Mouse (Mus musculus): Measurements from ENCODE around the gene Cd276.
A peak's percentile ranks its signal among the peaks of the same experiment; 100 is the strongest.

Gene Cd276

DNA sequence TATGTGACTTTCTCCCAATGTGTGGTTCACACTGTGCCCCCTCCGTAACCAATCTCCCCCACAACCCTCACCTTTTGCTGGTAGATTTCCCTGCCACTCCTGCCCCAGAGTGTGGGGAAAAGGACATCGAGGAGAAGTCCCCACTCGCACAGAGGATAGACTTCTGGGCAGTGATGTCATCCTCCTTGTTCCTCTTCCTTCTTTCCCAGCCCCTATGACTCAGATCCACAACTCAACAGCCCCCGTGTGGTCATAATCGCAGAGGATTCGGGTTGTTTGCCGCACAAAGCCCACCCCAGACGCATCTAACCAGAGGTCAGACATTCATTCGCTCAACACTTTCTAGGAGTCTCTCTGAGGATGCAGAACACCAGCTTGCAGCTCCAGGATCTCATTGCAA, 3.2 kb downstream of the Cd276 start:
- no peak for DNase-seq (ENCODE audit: low read depth, low spot score)

DNA sequence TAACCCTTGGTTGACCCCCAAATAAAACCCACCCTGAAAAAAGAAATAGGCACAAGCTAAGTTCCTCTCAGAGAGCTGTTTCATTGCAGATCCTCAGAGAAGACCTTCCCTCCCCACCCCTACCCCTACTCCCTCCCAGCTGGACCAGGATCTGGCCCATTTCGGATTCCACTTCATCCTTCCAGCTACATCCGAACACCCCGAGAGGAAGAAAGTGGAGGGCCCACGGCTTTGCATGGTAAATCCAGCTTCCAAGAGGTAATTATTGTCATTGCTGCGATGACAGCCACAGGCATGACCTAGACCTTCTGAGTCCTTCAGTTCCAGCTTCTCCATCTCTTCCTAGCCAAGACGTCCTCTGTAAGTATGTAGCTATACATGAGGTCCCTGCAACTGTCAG, 4.3 kb downstream of the Cd276 start:
- DNase-seq (ENCODE audit: low read depth, low spot score): no peak

DNA sequence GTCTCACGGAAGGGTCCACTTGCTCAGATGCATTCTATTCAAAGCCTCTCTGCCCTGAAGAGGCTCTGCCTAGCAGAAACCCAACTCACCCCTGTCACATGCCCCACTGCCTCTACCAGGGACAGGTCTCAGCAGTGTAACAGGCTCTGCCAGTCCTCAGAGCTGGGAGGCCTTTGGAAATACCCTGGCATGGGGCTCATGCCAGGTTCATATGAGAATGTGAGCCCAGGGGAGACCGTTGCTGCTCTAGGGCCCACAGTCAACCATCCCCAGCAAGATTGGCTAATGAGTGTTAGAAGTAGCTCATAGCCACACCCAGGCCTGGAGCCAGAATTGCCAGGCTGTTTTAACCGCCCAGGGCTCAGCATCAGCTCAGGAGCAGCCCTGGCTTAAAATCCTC, 5.5 kb downstream of the Cd276 start:
- no peak for DNase-seq (ENCODE audit: low read depth, low spot score)

DNA sequence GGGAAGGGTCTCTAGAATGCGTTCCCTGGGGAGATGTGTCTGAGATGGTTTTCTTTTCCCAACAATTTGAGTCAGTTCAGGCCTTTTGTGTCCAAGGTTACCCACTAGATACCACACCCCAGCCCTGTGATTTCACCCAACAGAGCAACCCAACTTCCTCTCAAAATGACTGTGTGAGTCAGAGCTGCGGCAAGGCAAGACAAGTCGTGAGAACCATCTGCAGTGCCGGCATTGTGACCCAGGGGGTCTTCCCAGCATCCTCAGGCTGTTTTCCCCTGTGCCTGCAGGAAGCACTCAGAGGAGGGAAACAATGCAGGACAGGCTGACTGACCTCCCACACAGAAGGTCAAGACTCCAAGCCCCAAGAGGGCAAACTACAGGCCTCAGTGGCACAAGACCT, 6.3 kb downstream of the Cd276 start:
- no peak for DNase-seq (ENCODE audit: low read depth, low spot score)

DNA sequence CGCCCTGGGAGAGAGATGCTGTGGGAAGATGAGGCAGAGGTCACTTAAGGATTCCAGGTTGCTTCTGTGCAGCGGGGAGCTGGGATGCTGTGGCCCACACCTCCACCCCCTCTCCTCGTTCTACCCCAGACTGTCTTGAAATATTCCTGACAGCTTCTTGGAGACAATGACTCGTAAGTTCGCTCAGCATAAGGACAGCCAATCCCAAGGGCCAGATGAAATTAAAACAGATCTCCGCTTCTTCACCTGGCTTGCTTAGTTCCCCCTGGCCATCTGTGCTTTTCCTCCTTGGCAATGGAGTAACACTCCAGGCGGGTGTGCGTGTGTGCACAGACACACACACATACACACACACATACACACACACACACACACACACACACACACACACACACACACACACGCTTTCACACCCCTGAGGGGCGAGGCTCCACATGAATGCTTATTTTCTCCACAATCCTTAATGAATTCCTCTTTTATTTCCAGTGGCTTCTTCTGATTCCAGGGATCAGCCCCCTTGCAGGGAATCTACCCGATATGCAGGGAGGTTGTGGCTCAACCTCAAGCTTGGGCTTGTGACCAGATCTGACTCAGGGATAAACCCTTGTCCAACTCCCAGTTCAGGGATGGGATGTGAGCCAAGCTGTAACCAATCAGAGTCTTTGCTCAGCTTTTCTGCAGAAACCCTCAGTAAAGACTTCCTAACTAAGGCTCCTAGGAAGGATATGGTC, 8.4 kb downstream of the Cd276 start:
- no peak for DNase-seq (ENCODE audit: low read depth, low spot score)

DNA sequence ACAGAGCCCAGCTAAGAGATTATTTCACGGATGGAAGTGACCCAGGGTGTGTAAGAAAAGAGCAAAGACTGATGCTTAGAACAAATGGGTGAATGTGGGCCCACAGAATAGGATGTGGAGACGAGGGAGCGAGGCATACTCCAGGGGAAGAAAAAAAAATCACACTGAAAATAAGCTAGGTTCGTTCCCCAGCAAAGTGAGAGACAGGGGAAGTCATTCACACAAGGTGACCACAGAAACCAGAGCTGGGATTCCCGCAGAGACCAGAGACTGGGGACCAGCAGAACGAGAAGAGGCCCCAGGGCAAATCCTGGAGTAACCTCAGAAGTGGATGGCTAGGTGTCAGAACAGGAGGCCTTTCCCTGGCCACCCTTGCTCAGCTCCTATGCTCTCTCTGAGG, 9.8 kb downstream of the Cd276 start:
- DNase-seq (ENCODE audit: low read depth, low spot score): no peak

DNA sequence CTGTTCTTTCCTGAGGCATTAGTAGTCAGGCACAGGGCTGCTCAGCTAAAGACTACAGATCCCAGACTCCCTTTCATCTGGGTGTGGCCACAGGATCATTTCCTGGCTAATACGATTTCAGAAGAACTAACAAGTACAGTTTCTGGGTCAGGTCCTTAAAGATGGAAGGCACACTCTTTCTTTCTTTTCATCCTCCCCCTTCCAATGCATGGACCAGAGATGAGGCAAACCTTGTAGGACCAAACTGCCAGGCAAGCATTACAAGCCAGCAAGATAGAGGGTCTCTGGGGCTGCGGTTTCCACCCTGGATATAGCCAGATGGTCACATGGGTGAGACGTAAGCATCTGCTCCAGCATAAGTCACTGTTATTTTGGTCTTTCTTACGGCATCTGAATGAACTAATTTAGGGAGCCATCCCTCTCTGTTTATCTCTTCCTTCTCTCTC, 10.3 kb downstream of the Cd276 start:
- no peak for DNase-seq (ENCODE audit: low read depth, low spot score)

DNA sequence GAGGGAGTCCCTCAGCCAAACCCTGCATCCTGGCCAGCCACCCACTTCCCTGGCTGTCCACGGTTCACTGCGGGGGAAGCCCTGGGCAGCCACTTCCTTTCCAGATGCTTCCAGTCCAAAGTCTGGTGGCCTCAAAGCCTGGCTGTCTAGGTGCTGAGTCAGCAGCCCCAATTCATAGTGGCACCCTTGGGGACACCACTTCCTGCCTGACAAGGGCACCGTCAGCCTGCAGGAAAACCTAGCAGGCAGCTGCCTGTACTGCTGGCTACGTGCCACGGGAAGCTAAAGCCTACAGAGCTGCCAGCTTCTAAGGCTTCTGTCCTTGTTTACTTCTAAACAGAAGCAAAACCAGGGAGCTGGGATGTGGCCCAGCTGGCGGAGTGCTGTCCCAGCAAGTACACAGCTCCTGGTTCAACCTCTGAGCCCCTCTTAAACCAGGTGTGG, 13.3 kb downstream of the Cd276 start:
- DNase-seq (ENCODE audit: low read depth, low spot score): no peak

DNA sequence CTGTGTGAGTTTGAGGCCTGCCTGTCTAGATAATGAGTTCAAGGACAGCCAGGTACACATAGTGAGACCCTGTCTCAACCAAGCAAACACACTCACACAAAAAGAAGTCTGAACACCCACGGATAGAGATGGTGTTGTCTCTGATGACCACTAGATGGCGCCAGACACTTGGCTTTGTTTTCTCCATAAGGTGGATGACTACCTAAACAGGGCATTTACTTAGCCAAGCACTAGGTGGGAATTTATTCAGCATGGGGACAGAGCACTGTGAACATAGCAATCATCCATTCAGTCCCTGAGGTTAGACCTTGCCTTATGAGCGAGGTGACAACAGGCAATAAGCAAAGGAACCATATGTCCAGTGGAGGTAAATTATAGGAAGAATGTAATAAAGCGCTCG, 15.4 kb downstream of the Cd276 start:
- peak; percentile 72 for DNase-seq (ENCODE audit: low read depth, low spot score)

DNA sequence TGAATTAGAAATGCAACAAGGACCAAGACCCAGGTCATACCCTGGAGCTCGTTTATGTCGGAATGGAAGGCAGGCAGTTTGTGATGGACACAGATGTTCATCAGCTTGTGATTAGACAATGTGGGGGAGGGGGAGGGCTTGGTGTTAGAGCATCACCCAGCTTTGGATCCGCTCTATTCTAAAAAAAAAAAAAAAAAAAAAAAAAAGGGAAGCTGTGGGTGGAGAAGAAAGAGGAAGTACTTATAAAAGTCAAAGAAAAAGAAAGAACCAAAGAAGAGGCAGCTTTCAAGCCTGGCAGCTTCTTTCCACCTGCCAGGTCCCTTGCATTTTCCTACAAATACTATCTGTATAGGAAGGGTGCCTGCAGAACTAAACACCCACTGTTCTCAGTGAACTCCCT, 17.5 kb downstream of the Cd276 start:
- peak; percentile 87 for DNase-seq (ENCODE audit: low read depth, low spot score)

DNA sequence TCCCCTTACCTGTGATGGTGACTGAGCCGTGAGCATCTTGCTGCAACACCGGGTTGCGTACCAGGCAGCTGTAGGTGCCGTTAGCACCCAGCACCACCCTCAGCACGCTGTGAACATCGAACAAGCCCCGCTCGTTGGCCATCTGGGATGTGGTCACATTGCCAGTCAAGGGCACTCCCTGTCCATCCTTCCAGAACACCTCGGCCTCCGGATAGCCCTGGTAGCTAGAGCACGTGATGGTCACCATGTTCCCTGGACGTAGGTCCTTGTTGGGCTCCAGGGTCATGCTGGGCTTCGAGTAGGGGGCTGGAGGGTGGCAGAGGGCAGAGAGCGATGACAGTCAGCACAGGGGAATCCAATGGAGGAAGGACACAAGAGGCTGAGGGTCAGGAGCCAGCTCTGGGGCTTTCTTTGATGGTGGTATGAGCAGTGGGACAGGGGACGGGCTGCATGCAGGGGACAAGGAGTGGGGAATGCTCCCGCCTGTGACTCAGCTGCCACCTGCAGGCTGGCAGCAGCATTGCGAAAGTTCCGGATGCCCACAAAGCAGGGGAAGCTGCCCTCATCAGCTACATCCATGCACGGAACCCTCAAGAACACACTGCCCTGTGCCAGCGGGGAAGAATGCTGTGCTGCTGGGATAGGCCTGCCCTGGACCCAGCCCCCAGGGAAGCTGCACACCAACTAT, 19.6 kb downstream of the Cd276 start:
- peak; percentile 68 for DNase-seq (ENCODE audit: low read depth, low spot score)

DNA sequence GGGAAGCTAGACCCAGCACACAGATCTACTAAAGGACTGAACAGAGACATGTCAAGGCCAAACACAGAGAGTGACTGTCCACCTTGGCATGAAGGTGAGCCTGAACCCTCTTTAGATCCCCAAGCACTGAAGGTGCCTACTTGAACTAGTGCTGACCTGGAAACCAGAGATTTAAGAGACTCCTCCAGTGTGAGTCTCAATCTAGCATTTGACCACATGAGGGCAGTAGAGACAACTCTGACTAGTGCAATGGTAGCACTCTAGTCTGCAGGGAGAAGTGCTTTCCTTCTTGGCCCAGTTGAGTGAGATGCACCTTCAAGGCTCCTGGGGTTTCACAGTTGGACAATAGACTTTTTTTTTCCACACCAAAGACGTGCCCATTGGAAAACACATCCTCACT, 20.5 kb downstream of the Cd276 start:
- peak; percentile 71 for DNase-seq (ENCODE audit: low read depth, low spot score)

DNA sequence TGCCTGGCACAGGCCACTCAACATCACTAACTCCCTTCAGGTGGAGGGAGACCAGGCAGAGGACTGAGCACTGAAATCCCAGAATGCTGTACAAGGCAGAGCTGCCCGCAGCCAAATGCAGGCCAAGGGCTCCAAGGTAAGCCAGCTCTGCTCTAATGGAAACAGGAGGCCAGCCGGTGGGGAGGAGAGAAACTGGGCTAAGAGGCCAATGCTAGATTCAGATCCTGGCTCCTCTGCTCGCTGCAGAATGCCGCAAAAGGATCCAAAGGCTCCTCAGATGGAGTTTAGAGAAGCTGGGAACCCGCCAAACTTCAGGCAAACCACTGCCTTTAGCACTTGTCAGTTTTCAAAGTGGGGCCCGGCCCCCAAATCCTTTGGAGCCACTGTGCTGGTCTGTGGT, 21.9 kb downstream of the Cd276 start:
- DNase-seq (ENCODE audit: low read depth, low spot score): no peak

DNA sequence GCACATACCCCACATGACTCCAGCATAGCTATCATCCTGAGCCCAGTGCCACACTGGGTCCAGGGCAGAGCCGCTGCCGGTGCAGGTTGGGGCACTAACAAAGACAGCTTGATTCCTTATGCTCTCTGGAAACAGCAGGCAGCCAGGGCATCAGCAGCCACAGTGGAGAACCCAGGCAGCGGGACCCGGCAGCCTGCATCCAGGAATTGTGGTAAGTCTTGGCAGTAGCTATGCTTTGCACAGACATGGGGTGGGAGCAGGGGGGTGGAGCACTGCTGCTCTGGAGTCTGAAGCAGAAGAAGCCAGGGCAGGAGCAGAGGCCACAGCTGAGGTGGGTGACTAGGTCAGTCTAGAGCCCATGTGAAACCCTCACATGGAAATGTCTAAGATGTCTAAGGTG, 23.0 kb downstream of the Cd276 start:
- DNase-seq (ENCODE audit: low read depth, low spot score): no peak

DNA sequence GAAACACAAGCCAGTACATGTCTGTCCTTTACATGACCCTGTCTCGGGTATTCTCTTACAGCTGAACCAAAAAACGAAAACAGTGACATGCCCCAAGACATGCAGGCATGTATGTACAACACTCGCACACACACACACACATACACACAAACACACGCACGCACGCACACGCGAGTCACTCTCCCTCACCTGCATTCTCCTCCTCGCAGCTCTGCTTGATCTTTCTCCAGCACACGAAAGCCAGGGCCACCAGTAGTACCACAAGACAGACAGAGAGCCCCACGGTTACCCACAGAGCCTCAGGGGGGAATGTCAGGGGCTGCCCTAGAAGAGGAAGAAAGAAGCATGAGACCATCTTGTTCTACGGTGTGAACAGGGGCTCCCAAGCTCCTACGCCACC, 24.8 kb downstream of the Cd276 start:
- DNase-seq (ENCODE audit: low read depth, low spot score): no peak

DNA sequence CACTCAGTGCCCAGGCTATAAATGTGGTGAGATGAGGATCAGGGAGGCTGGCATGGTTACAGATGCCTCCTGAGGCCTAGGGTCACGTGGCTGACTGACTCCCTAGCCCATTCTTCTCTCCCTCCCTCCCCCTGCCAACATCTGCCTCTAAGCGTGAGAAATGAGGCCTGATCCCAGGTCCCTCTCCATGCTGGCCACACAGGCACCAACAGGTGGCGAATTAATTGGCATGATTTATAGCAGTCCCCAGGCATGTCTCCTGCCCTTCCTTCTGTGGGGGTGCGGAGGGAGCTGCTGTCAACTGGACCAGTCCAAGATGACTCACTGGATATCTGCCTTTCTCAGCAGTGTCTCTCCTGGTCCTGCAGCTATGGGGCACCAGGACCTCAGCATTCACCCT, 27.4 kb downstream of the Cd276 start:
- no peak for DNase-seq (ENCODE audit: low read depth, low spot score)

DNA sequence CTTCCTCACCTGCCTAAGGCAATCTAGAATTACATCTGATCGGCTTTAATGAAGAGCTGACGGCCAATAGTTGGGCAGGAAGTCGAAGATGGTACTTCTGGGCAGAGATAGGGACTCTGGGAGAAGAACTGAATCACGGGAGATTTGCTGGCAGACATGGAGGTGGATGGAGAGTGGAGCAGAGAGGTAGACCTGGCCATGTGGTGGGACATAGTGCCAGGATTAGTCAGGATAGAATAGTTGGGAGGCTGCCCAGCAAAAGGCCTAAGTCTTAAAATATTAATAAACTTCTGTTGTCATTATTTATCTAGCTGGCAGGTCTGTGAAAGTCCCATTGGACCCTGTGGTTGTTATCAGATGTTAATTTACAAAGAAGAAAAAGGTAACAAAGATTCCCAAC, 30.1 kb downstream of the Cd276 start:
- no peak for DNase-seq (ENCODE audit: low read depth, low spot score)

DNA sequence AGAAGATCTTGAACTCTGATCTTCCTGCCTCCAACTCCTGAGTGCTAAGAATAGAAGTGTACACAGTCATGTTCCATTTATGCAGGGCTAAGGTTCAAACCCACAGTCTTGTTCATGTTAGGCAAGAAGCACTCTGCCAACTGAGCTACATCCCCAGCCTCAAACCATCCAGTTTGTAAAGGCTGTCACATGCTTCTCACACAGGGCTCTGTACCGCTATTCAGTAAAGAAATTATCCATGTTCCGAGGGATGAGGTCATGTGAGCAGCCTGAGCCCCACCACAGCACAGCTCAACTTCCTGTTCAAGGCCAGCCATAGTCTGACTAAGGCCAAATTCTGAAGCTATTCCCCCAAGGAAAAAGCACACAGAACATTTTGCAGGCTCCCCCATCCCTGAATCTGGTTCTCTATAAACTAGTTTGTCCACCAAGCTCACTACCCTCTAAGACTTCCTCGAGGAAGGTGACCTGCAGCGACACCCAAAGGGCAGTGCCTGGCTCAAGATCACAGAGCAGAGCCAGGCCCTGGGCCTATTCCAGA, 33.3 kb downstream of the Cd276 start:
- no peak for DNase-seq (ENCODE audit: low read depth, low spot score)

DNA sequence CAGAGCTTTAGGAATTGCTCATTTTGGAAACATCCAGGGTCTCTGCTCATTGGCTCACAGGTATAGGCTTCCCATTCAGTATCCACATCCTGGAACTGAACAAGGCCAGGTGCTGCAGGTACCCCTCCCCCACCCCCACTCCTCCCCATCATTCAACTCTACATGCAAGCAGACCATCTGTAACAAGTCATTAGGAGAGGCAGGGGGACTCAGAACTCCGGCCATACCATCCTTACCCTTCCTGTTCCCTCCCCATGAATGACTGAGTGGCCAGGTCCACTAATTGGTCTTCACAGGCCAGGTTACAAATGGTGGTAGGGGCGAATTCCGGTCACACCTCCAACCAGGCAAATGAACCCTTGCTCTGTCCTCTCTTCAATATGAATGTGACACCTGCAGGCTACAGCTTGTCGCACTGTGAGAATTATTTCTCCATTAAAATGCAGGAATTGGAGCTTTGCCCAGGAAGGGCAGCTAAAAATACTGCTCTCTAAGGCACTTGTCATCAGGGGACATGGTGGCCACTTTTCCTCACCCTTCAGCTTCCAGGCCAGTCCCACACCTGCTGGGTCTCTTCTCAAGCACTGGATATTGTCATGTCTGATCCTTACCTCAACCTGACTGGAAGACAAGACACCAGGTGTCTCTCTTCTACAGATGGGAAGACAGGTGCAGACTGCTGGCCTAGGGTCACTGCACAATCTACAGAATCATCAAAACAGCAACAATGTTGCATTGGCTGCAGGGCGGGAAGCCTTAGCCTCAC, 34.2 kb downstream of the Cd276 start:
- DNase-seq (ENCODE audit: low read depth, low spot score): no peak

DNA sequence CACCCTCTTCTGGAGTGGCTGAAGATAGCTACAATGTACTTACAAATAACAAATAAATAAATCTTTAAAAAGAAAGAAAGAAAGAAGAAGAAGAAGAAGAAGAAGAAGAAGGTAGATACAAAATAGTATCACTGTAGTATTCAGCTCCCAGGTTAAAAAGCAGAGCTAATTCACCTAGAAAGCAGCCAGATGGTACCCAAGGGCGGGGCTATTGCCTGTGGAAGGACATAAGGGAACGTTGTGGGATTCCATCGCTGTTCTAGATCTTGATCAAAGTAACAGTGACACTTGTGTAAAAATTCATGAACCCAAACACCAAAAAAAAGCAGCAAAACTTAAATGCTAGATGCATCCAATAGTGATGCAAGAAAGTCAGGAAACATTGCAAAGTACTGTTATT, 35.3 kb downstream of the Cd276 start:
- no peak for DNase-seq (ENCODE audit: low read depth, low spot score)

DNA sequence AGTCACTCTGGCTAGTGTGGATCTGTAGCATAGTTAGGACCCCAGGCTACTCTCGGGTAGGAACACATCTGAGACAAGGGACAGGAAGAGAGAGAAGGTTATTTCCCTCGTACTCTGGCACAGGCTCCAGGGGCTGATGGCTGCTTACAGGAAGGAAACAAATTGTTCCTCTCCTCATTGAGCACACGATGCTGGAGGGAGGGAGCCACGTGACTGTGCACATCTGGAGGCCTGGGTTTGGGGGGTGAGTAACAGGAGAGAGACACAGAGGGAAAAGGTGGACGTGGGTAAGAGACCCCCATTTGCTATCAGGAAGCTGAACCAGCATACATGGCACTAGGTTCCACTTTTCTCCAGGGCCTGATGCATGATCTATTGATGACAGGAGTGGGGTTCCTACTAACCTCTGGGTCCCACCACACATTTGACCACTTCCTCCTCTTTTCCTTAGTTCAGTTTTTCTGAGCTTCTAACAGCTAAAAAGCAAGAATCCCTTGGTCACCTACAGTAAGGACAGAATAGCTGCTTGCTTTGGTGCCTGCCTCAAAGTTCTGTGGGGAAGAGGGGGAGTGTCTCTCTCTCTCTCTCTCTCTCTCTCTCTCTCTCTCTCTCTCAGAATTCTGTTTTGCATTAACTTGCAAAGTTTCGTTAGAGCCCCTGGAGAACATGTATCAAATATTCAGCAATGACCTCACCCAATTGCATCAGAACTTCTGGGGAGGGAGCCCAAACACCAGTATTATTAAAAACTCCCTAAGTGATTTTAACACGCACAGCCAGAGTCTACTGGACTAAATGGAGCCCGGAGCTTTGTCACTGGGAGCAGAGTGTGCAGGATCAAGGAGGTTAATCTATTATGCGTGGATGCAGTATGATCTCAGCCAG, 37.1 kb downstream of the Cd276 start:
- peak; percentile 40 for DNase-seq (ENCODE audit: low read depth, low spot score)
